Mouse (Mus musculus) limb, embryonic 12.5 days (tissue): Measurements from ENCODE around the gene Rbm28. TPM values are rescaled to one million over a fixed set of nuclear protein-coding genes. Genes with fewer than 3 reads are reported as not detected.

ENCODE experiments used
- ATAC-seq: fragments of 200-750 bp; cut with Nextera tagmentation; 2 replicates; pipeline ENCODE4 v1.8.0; 2017; ENCODE audit warnings: low read depth, moderate TSS enrichment; ENCODE audit not compliant: insufficient number of reproducible peaks, insufficient read depth, low FRiP score, low TSS enrichment
- H3K27ac ChIP-seq: fragments of 300-500 bp; sonication (generic); 2 replicates; pipeline ENCODE4 v1.5.1; 2016; ENCODE audit warnings: mild to moderate bottlenecking, moderate library complexity
- H3K27me3 ChIP-seq: fragments of 300-500 bp; sonication (generic); 2 replicates; pipeline ENCODE4 v1.6.1; 2016; ENCODE audit warnings: mild to moderate bottlenecking, moderate library complexity
- H3K36me3 ChIP-seq: fragments of 300-500 bp; sonication (generic); 2 replicates; pipeline ENCODE4 v1.6.1; 2016; ENCODE audit warnings: mild to moderate bottlenecking, moderate library complexity
- H3K4me1 ChIP-seq: fragments of 300-500 bp; sonication (generic); replicated peaks from 2 replicates; pipeline ENCODE4 v1.6.1; 2016
- H3K4me2 ChIP-seq: fragments of 300-500 bp; sonication (generic); 2 replicates; pipeline ENCODE4 v1.6.1; 2016; ENCODE audit warnings: mild to moderate bottlenecking, moderate library complexity
- H3K4me3 ChIP-seq: fragments of 300-500 bp; sonication (generic); replicated peaks from 2 replicates; pipeline ENCODE4 v1.5.1; 2016; ENCODE audit warnings: mild to moderate bottlenecking
- H3K9ac ChIP-seq: fragments of 300-500 bp; sonication (generic); replicated peaks from 2 replicates; pipeline ENCODE4 v1.6.1; 2016; ENCODE audit warnings: mild to moderate bottlenecking, moderate library complexity
- H3K9me3 ChIP-seq: fragments of 300-500 bp; sonication (generic); 2 replicates; pipeline ENCODE4 v1.6.1; 2016; ENCODE audit warnings: mild to moderate bottlenecking, moderate library complexity
- WGBS: fragments of 180-500 bp; shearing (Covaris S2); methylation state at CpG from one replicate; pipeline ENCODE4 v1.1.7; 2016; 5-methylcytosine and 5-hydroxymethylcytosine counted together
- polyA plus RNA-seq: library from polyadenylated mRNA; unstranded; fragments of >200 nt; fragmentation: Nextera tagmentation; extraction: Ambion mirVana; gene quantifications from 2 replicates; pipeline ENCODE4 v1.2.1, GENCODE M21; 2016

Gene Rbm28
- polyA plus RNA-seq, 1 experiment from 2014 or later = 59.5 TPM

- Histone ChIP-seq H3K36me3 (no peaks in the 10 kb centered on the region), H3K9ac (no peak overlapping the region), H3K4me1 (no peaks in the 10 kb centered on the region), H3K27me3 (no peaks in the 10 kb centered on the region), H3K4me2 (no peak overlapping the region), H3K27ac (no peak overlapping the region), H3K9me3 (peaks cover 5% of the 10 kb centered on the region; the same call in 1 of the 2 replicates), H3K4me3 (no peak overlapping the region)
- WGBS = 87% methylated on average over 9 of the region's 9 CpGs
- ATAC-seq = no peak
Observed at GRCm38 (mm10) chr6:29101248-29101864, 63.5 kb downstream of the Rbm28 start.

GRCm38 (mm10) chr6:29100423-29100822, 64.4 kb downstream of the Rbm28 start:
- Histone ChIP-seq H3K27me3 (no peaks in the 10 kb centered on the region), H3K36me3 (no peaks in the 10 kb centered on the region), H3K4me2 (no peak overlapping the region), H3K9ac (no peak overlapping the region), H3K4me1 (no peaks in the 10 kb centered on the region), H3K27ac (no peak overlapping the region), H3K4me3 (no peak overlapping the region), H3K9me3 (peaks cover 8% of the 10 kb centered on the region; the same call in 1 of the 2 replicates)
- 35% methylated on average over 3 of the region's 3 CpGs for WGBS
- no peak for ATAC-seq

GRCm38 (mm10) chr6:29099536-29100170, 65.2 kb downstream of the Rbm28 start:
- Histone ChIP-seq H3K9ac (no peak overlapping the region), H3K27ac (no peak overlapping the region), H3K4me3 (no peak overlapping the region), H3K9me3 (peaks cover 8% of the 10 kb centered on the region; the same call in 1 of the 2 replicates), H3K4me1 (no peaks in the 10 kb centered on the region), H3K4me2 (no peak overlapping the region), H3K36me3 (no peaks in the 10 kb centered on the region), H3K27me3 (no peaks in the 10 kb centered on the region)
- WGBS = 80% methylated on average over 14 of the region's 14 CpGs
- ATAC-seq = no peak

- H3K4me2 ChIP-seq = no peak overlapping the region
- H3K36me3 ChIP-seq = no peaks in the 10 kb centered on the region
- no peak for ATAC-seq
- no peak overlapping the region for H3K27ac ChIP-seq
- H3K4me3 ChIP-seq = no peak overlapping the region
- 59% methylated on average over 11 of the region's 11 CpGs for WGBS
- no peaks in the 10 kb centered on the region for H3K27me3 ChIP-seq
- peaks cover 20% of the 10 kb centered on the region; the same call in 1 of the 2 replicates for H3K9me3 ChIP-seq
- H3K9ac ChIP-seq = no peak overlapping the region
- H3K4me1 ChIP-seq = no peaks in the 10 kb centered on the region
Observed at GRCm38 (mm10) chr6:29092904-29093303, 71.9 kb downstream of the Rbm28 start.

- Histone ChIP-seq H3K9ac (no peak overlapping the region), H3K4me1 (no peaks in the 10 kb centered on the region), H3K4me2 (no peak overlapping the region), H3K27ac (no peak overlapping the region), H3K9me3 (peaks cover 20% of the 10 kb centered on the region; the same call in 1 of the 2 replicates), H3K27me3 (no peaks in the 10 kb centered on the region), H3K36me3 (no peaks in the 10 kb centered on the region), H3K4me3 (no peak overlapping the region)
- WGBS = 79% methylated on average over 7 of the region's 7 CpGs
- ATAC-seq = no peak
Observed at GRCm38 (mm10) chr6:29092234-29092633, 72.6 kb downstream of the Rbm28 start.

- no peak for ATAC-seq
- Histone ChIP-seq H3K9me3 (0 out of 2 replicates have a peak, but pooled peaks cover 10% of the 10 kb centered on the region), H3K27ac (no peak overlapping the region), H3K9ac (no peak overlapping the region), H3K36me3 (no peaks in the 10 kb centered on the region), H3K4me2 (no peak overlapping the region), H3K27me3 (no peaks in the 10 kb centered on the region; the same call in 1 of the 2 replicates), H3K4me3 (no peak overlapping the region), H3K4me1 (no peaks in the 10 kb centered on the region)
- 71% methylated on average over 7 of the region's 7 CpGs for WGBS
Observed at GRCm38 (mm10) chr6:29087921-29088709, 76.7 kb downstream of the Rbm28 start.

GRCm38 (mm10) chr6:29084401-29084800, 80.4 kb downstream of the Rbm28 start:
- no peaks in the 10 kb centered on the region for H3K36me3 ChIP-seq
- H3K4me1 ChIP-seq = no peaks in the 10 kb centered on the region
- no peak overlapping the region for H3K4me3 ChIP-seq
- no peak overlapping the region for H3K27ac ChIP-seq
- H3K9me3 ChIP-seq = no peaks in the 10 kb centered on the region
- no peak overlapping the region for H3K4me2 ChIP-seq
- no peak for ATAC-seq
- WGBS = 55% methylated on average over 7 of the region's 7 CpGs
- no peak overlapping the region for H3K9ac ChIP-seq
- H3K27me3 ChIP-seq = no peaks in the 10 kb centered on the region; the same call in 1 of the 2 replicates

GRCm38 (mm10) chr6:29082776-29083354, 81.9 kb downstream of the Rbm28 start:
- no peaks in the 10 kb centered on the region for H3K9me3 ChIP-seq
- ATAC-seq = no peak
- no peak overlapping the region for H3K9ac ChIP-seq
- no peaks in the 10 kb centered on the region; the same call in 1 of the 2 replicates for H3K27me3 ChIP-seq
- H3K27ac ChIP-seq = 0 out of 2 replicates have a peak overlapping the region, but pooled peaks have one; percentile 41
- WGBS = 51% methylated on average over 9 of the region's 9 CpGs
- no peak overlapping the region for H3K4me2 ChIP-seq
- no peak overlapping the region for H3K4me3 ChIP-seq
- H3K4me1 ChIP-seq = no peaks in the 10 kb centered on the region
- H3K36me3 ChIP-seq = no peaks in the 10 kb centered on the region

GRCm38 (mm10) chr6:29081826-29082363, 82.9 kb downstream of the Rbm28 start:
- H3K4me2 ChIP-seq = no peak overlapping the region
- no peak overlapping the region for H3K27ac ChIP-seq
- no peak overlapping the region for H3K4me3 ChIP-seq
- ATAC-seq = no peak
- H3K9ac ChIP-seq = no peak overlapping the region
- no peaks in the 10 kb centered on the region for H3K36me3 ChIP-seq
- H3K9me3 ChIP-seq = no peaks in the 10 kb centered on the region
- no peaks in the 10 kb centered on the region for H3K4me1 ChIP-seq
- WGBS = 78% methylated on average over 10 of the region's 10 CpGs
- H3K27me3 ChIP-seq = no peaks in the 10 kb centered on the region; the same call in 1 of the 2 replicates

- WGBS = 79% methylated on average over 4 of the region's 4 CpGs
- Histone ChIP-seq H3K9ac (no peak overlapping the region), H3K36me3 (no peaks in the 10 kb centered on the region), H3K9me3 (no peaks in the 10 kb centered on the region), H3K4me1 (no peaks in the 10 kb centered on the region), H3K27me3 (no peaks in the 10 kb centered on the region), H3K27ac (no peak overlapping the region), H3K4me2 (no peak overlapping the region), H3K4me3 (no peak overlapping the region)
- no peak for ATAC-seq
Observed at GRCm38 (mm10) chr6:29079291-29079690, 85.5 kb downstream of the Rbm28 start.

- Histone ChIP-seq H3K4me2 (no peak overlapping the region), H3K27ac (no peak overlapping the region), H3K4me1 (peaks cover 4% of the 10 kb centered on the region; the same call in 1 of the 2 replicates), H3K9me3 (no peaks in the 10 kb centered on the region), H3K4me3 (no peak overlapping the region), H3K27me3 (no peaks in the 10 kb centered on the region), H3K9ac (no peak overlapping the region), H3K36me3 (no peaks in the 10 kb centered on the region)
- no peak for ATAC-seq
Observed at GRCm38 (mm10) chr6:29074133-29074469, 90.7 kb downstream of the Rbm28 start.
